Mouse (Mus musculus) kidney, postnatal 0 days (tissue): ENCODE measurements around the gene Atp8b4. TPM values are rescaled to one million over a fixed set of nuclear protein-coding genes. Genes with fewer than 3 reads are reported as not detected.

Source experiments
- ATAC-seq: fragments of 200-750 bp; cut with Nextera tagmentation; replicated peaks from 2 replicates; pipeline ENCODE4 v1.8.0; 2017; ENCODE audit warnings: low read depth, moderate number of reproducible peaks, moderate TSS enrichment, moderate library complexity; ENCODE audit not compliant: low FRiP score
- DNase-seq: peaks from one replicate; pipeline ENCODE4 v3.0.0-alpha.2; 2016; ENCODE audit warnings: low spot score
- H3K27ac ChIP-seq: fragments of 300-500 bp; sonication (generic); 2 replicates; pipeline ENCODE4 v1.5.1; 2014; ENCODE audit warnings: mild to moderate bottlenecking
- H3K27me3 ChIP-seq: fragments of 300-500 bp; sonication (generic); 2 replicates; pipeline ENCODE4 v1.6.1; 2014; ENCODE audit warnings: low read length, mixed read lengths; ENCODE audit not compliant: insufficient read depth
- H3K36me3 ChIP-seq: fragments of 300-500 bp; sonication (generic); 2 replicates; pipeline ENCODE4 v1.6.1; 2014; ENCODE audit warnings: low read length, mixed read lengths; ENCODE audit not compliant: insufficient read depth
- H3K4me1 ChIP-seq: fragments of 300-500 bp; sonication (generic); replicated peaks from 2 replicates; pipeline ENCODE4 v1.6.1; 2014; ENCODE audit warnings: antibody characterized with exemption, low read length, mixed read lengths; ENCODE audit not compliant: insufficient read depth
- H3K4me2 ChIP-seq: fragments of 300-500 bp; sonication (generic); 2 replicates; pipeline ENCODE4 v1.6.1; 2014; ENCODE audit warnings: mild to moderate bottlenecking, low read length, moderate library complexity, mixed read lengths
- H3K4me3 ChIP-seq: fragments of 300-500 bp; sonication (generic); replicated peaks from 2 replicates; pipeline ENCODE4 v1.5.1; 2014; ENCODE audit warnings: low read depth, low read length
- H3K9ac ChIP-seq: fragments of 300-500 bp; sonication (generic); 2 replicates; pipeline ENCODE4 v1.6.1; 2014; ENCODE audit warnings: low read depth, low read length
- H3K9me3 ChIP-seq: fragments of 300-500 bp; sonication (generic); replicated peaks from 2 replicates; pipeline ENCODE4 v1.6.1; 2016; ENCODE audit warnings: low read length, inconsistent platforms, mixed read lengths
- CTCF ChIP-seq: IDR thresholded peaks from 2 replicates; pipeline ENCODE4 v1.5.1; 2016; ENCODE audit warnings: antibody characterized with exemption, low read depth, mild to moderate bottlenecking, moderate library complexity
- WGBS: fragments of 180-500 bp; shearing (Covaris S2); extraction: QIAGEN DNeasy Blood & Tissue Kit; methylation state at CpG from one replicate; pipeline ENCODE4 v1.1.7; 2014; 5-methylcytosine and 5-hydroxymethylcytosine counted together
- polyA plus RNA-seq: library from polyadenylated mRNA; unstranded; fragments of >200 nt; fragmentation: Nextera tagmentation; extraction: Ambion mirVana; gene quantifications from 2 replicates; pipeline ENCODE4 v1.2.1, GENCODE M21; 2015

The Atp8b4 gene
- 0.12 and 0.18 TPM in 2 replicates for polyA plus RNA-seq

DNA sequence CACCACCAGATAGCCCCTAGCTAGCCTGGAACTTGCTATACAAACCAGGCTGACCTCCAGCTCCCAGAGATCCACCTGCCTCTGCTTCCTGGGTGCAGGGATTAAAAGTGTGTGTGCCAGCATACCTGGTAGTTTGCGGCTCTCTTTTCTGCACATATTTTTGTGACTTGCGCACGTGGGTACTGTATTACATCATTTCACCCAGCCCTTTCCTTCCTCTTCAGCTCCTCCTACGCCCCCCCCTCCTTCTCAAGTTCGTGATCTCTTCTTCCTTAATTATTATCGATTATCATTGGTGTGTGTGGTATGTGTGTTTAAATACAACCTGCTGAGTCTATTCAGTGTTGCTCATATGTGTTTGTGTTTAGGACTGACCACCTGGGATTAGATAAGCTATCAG lies at the start of gene Atp8b4:
Gene Atp8b4 (minus strand): TSS at position 154 of the 400 bp plus-strand sequence.
- Histone ChIP-seq H3K9me3 (no peaks in the 10 kb centered on the region), H3K27ac (no peak within 1 kb of the TSS), H3K4me3 (no peak within 1 kb of the TSS), H3K4me2 (no peak within 1 kb of the TSS), H3K4me1 (no peaks in the 10 kb centered on the region), H3K27me3 (no peaks in the 10 kb centered on the region), H3K36me3 (no peaks in the 10 kb centered on the region), H3K9ac (no peak within 1 kb of the TSS)
- ATAC-seq = no peak
- no peak for TF ChIP-seq CTCF
- WGBS = 85% methylated on average over 6 of the region's 6 CpGs
- no peak for DNase-seq

DNA sequence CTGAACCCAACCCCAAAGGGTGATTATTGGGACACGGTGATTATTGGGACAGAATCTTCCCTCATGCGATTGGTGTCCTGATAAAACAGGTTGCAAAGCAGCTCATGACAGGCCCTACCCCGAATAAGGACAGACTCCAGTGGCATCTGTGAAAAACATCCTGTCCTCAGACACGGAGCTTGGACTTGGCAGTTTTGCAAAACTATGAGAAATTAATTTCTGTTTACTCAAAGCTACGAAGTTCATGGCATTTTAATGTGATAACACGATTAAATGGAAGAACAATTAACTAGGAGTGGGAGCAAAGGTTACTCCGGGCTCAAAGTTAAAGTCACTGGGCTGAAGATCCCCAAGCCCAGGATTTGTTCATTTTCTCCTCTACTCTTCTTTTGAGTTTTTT lies 49.2 kb upstream of the Atp8b4 start:
- no peaks in the 10 kb centered on the region for H3K9me3 ChIP-seq
- H3K4me3 ChIP-seq = no peak overlapping the region
- TF ChIP-seq CTCF = no peak
- H3K9ac ChIP-seq = no peak overlapping the region
- peaks cover 24% of the 10 kb centered on the region for H3K27me3 ChIP-seq
- H3K27ac ChIP-seq = no peak overlapping the region
- no peaks in the 10 kb centered on the region for H3K36me3 ChIP-seq
- 0 out of 2 replicates have a peak, but pooled peaks cover 4% of the 10 kb centered on the region for H3K4me1 ChIP-seq
- no peak overlapping the region for H3K4me2 ChIP-seq
- ATAC-seq = no peak
- peak; percentile 10 for DNase-seq
- 74% methylated on average over 7 of the region's 7 CpGs for WGBS

DNA sequence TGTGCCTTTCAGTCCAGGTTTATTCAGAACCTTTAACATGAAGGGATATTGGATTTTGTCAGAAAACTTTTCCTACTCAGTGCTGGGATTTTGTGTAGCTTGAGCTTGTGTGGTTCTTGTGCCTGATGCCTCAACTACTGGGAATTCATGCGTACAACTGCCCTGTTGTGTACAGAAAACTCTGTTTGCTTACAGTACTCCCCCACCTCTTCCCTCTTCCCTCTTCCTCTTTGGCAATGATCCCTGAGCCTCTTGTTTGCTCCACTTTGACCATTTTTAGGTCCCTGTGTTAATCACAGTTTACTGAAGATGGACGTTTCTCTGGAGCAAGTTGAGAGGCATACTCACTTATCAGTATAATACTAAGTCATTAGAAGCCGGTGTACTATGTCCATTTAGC lies 45.9 kb upstream of the Atp8b4 start:
- Histone ChIP-seq H3K4me2 (no peak overlapping the region), H3K9ac (no peak overlapping the region), H3K27me3 (peaks cover 6% of the 10 kb centered on the region; the same call in 1 of the 2 replicates), H3K27ac (no peak overlapping the region), H3K4me1 (no peaks in the 10 kb centered on the region), H3K36me3 (no peaks in the 10 kb centered on the region), H3K9me3 (no peaks in the 10 kb centered on the region), H3K4me3 (no peak overlapping the region)
- WGBS = 68% methylated on average over 3 of the region's 3 CpGs
- ATAC-seq (no peak), DNase-seq (no peak)
- TF ChIP-seq CTCF = no peak

DNA sequence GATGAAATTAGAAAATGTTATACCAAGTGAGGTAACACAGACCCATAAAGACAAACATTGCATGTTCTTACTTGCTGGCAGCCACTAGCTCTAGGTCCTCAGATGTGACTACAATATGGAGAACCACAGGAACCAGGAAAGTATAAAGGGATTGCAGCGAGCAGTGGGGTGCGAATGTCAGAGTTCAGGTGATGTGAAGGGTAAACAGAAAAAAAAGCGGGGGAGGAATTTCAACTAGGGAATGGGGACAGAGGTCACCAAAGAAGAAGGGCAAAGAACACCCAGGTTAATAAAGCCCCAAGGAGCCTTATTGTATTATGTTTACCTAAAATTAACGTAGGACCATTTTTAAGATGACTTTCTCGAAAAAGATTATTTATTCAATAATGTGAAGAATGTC lies 44.8 kb upstream of the Atp8b4 start:
- Histone ChIP-seq H3K36me3 (no peaks in the 10 kb centered on the region), H3K9me3 (no peaks in the 10 kb centered on the region), H3K27me3 (no peaks in the 10 kb centered on the region), H3K27ac (no peak overlapping the region), H3K4me2 (no peak overlapping the region), H3K4me1 (no peaks in the 10 kb centered on the region), H3K4me3 (no peak overlapping the region), H3K9ac (no peak overlapping the region)
- 63% methylated on average over 5 of the region's 5 CpGs for WGBS
- no peak for DNase-seq
- ATAC-seq = no peak
- TF ChIP-seq CTCF = no peak

DNA sequence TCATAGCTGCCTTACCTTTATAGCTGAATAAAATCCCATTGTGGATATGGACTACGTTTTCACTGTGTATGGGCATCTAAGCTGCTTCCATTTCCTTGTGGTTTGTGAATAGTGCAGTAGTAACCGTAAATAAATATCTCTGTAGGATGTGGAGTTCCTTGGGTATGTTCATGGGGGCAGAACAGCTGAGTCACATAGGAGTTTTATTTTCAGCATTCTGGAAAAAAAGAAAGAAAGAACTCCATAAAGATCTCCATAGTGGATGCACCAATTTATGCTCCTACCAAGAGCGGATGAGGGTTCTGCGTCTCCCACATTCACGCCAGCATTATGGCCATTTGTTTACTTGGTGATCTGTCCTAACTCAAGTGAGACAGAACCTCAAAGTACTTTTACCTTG lies 41.7 kb upstream of the Atp8b4 start:
- H3K27ac ChIP-seq = no peak overlapping the region
- no peaks in the 10 kb centered on the region for H3K27me3 ChIP-seq
- H3K4me3 ChIP-seq = no peak overlapping the region
- no peaks in the 10 kb centered on the region for H3K4me1 ChIP-seq
- H3K4me2 ChIP-seq = no peak overlapping the region
- no peaks in the 10 kb centered on the region for H3K9me3 ChIP-seq
- TF ChIP-seq CTCF = no peak
- no peak for DNase-seq
- WGBS = 91% methylated on average over 5 of the region's 5 CpGs
- ATAC-seq = no peak
- no peaks in the 10 kb centered on the region for H3K36me3 ChIP-seq
- H3K9ac ChIP-seq = no peak overlapping the region

DNA sequence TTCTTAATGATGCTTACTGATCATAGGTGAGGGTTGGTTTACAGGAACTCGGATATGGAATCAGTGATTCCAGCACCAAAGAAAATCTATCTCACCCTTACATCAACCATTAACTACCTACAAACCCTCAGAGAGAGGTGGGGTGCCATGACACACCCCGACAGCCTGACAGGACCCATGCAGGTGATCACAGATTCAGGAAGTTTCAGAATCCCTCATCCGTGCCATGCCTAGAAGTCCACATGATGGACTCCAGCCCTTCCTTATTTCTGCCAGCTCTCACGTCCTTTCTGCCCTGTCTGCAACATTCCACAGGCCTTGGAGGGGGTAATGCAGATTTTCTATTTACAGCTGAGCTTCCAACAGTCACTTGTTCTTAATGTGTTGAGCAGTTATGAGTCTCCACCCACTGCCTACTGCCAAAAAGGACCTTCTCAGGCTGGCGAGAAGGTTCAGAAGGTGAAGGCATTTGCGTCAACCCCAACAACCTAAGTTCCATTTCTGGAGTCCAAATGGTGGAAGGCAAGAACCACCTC lies 40.0 kb upstream of the Atp8b4 start:
- no peak overlapping the region; the same call in 1 of the 2 replicates for H3K27ac ChIP-seq

DNA sequence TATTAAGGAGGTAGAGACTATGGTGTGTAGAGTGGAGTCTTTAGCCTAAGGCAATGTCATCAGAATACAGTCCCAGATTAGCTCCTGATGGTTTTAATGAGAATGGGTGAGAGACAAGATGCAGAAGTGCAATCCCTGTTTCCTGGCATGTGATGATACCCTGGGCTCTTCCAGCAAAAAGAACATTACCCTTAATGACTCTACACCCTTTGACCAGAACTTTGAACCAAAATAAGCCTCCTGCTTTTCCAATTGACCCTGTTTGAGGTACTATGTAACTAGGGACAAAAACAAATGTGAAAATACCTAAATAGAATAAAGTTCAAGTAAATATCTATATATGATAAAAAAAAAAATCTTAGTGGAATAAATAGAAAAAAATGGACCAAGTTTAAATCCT lies 37.2 kb upstream of the Atp8b4 start:
- no peak overlapping the region for H3K27ac ChIP-seq

More for the DNA sequence above, 40.0 kb upstream of the Atp8b4 start:
- ATAC-seq (peak; percentile 93), DNase-seq (peak; percentile 32)
- H3K4me2 ChIP-seq = no peak overlapping the region
- H3K36me3 ChIP-seq = no peaks in the 10 kb centered on the region
- no peak overlapping the region for H3K9ac ChIP-seq
- TF ChIP-seq CTCF = no peak
- 62% methylated on average over 6 of the region's 6 CpGs for WGBS
- no peaks in the 10 kb centered on the region for H3K9me3 ChIP-seq
- H3K4me3 ChIP-seq = no peak overlapping the region
- H3K4me1 ChIP-seq = no peaks in the 10 kb centered on the region
- no peaks in the 10 kb centered on the region for H3K27me3 ChIP-seq

More for the DNA sequence above, 37.2 kb upstream of the Atp8b4 start:
- no peak overlapping the region for H3K4me3 ChIP-seq
- no peak overlapping the region for H3K4me2 ChIP-seq
- ATAC-seq = no peak
- DNase-seq = no peak
- no peaks in the 10 kb centered on the region for H3K36me3 ChIP-seq
- no peak overlapping the region for H3K9ac ChIP-seq
- no peaks in the 10 kb centered on the region for H3K4me1 ChIP-seq
- H3K9me3 ChIP-seq = no peaks in the 10 kb centered on the region
- no peak for TF ChIP-seq CTCF
- H3K27me3 ChIP-seq = no peaks in the 10 kb centered on the region
